Mouse (Mus musculus) lung, embryonic 16.5 days (tissue): Measurements from ENCODE around the gene Tigit. TPM values are rescaled to one million over a fixed set of nuclear protein-coding genes. Genes with fewer than 3 reads are reported as not detected.
A peak's percentile ranks its signal among the peaks of the same experiment; 100 is the strongest.

ENCODE experiments used
- ATAC-seq: fragments of 200-750 bp; cut with Nextera tagmentation; 2 replicates; pipeline ENCODE4 v1.8.0; 2017; ENCODE audit warnings: low read depth, mild to moderate bottlenecking, moderate library complexity
- H3K27ac ChIP-seq: fragments of 300-500 bp; sonication (generic); 2 replicates; pipeline ENCODE4 v1.5.1; 2014; ENCODE audit warnings: mild to moderate bottlenecking, control low read depth, low read length
- H3K27me3 ChIP-seq: fragments of 300-500 bp; sonication (generic); 2 replicates; pipeline ENCODE4 v1.6.1; 2014; ENCODE audit warnings: low read depth, low read length, mixed read lengths; ENCODE audit not compliant: control insufficient read depth, insufficient read depth
- H3K36me3 ChIP-seq: fragments of 300-500 bp; sonication (generic); 2 replicates; pipeline ENCODE4 v1.6.1; 2014; ENCODE audit warnings: low read length; ENCODE audit not compliant: control insufficient read depth, insufficient read depth
- H3K4me1 ChIP-seq: fragments of 300-500 bp; sonication (generic); replicated peaks from 2 replicates; pipeline ENCODE4 v1.6.1; 2014; ENCODE audit warnings: low read length, mixed read lengths; ENCODE audit not compliant: control insufficient read depth, insufficient read depth
- H3K4me2 ChIP-seq: fragments of 300-500 bp; sonication (generic); 2 replicates; pipeline ENCODE4 v1.6.1; 2014; ENCODE audit warnings: low read depth, low read length, control low read depth
- H3K4me3 ChIP-seq: fragments of 300-500 bp; sonication (generic); 2 replicates; pipeline ENCODE4 v1.5.1; 2014; ENCODE audit warnings: mild to moderate bottlenecking, low read length, control low read depth
- H3K9ac ChIP-seq: fragments of 300-500 bp; sonication (generic); 2 replicates; pipeline ENCODE4 v1.6.1; 2014; ENCODE audit warnings: low read length, control low read depth
- H3K9me3 ChIP-seq: fragments of 300-500 bp; sonication (generic); 2 replicates; pipeline ENCODE4 v1.6.1; 2016; ENCODE audit warnings: low read length; ENCODE audit not compliant: control insufficient read depth
- WGBS: fragments of 180-500 bp; shearing (Covaris S2); extraction: QIAGEN DNeasy Blood & Tissue Kit; methylation state at CpG from one replicate; pipeline ENCODE4 v1.1.7; 2014; 5-methylcytosine and 5-hydroxymethylcytosine counted together
- polyA plus RNA-seq: library from polyadenylated mRNA; unstranded; fragments of >200 nt; fragmentation: Nextera tagmentation; extraction: Ambion mirVana; gene quantifications from 2 replicates; pipeline ENCODE4 v1.2.1, GENCODE M21; 2015

The Tigit gene
- polyA plus RNA-seq, 1 experiment from 2014 or later = not detected

- ATAC-seq = no peak
- 83% methylated on average over 3 of the region's 3 CpGs for WGBS
- Histone ChIP-seq H3K4me1 (no peaks in the 10 kb centered on the region), H3K9ac (no peak overlapping the region), H3K27me3 (no peaks in the 10 kb centered on the region), H3K4me2 (no peak overlapping the region), H3K27ac (no peak overlapping the region), H3K36me3 (no peaks in the 10 kb centered on the region), H3K9me3 (no peaks in the 10 kb centered on the region), H3K4me3 (no peak overlapping the region)
These were observed 9.7 kb downstream of the Tigit start for GRCm38 (mm10) chr16:43654269-43654668.

DNA sequence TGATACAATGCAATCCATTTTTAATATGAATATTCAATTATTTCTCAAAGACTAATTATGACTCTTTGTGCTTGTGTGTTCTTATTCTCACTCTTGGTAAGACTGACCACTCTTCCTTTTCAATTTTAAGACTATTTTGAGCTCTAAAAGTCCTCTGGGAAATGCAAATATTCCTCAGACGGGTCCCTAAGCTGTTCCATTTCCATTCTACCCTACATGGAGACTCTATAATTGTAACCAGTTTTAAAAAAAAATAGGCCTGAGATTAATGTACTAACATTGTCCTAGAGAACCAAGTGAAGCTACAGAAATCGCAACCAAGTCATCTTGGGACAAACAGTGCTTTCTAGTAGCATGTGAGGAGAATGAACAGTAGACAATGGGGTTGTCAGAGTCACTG, 10.7 kb downstream of the Tigit start:
- Histone ChIP-seq H3K27me3 (no peaks in the 10 kb centered on the region), H3K9me3 (no peaks in the 10 kb centered on the region), H3K36me3 (no peaks in the 10 kb centered on the region), H3K4me3 (no peak overlapping the region), H3K9ac (no peak overlapping the region), H3K4me2 (no peak overlapping the region), H3K4me1 (no peaks in the 10 kb centered on the region), H3K27ac (no peak overlapping the region)
- 68% methylated on average over 2 of the region's 2 CpGs for WGBS
- no peak for ATAC-seq

- H3K4me3 ChIP-seq = no peak overlapping the region
- no peaks in the 10 kb centered on the region for H3K4me1 ChIP-seq
- no peak overlapping the region for H3K27ac ChIP-seq
- H3K36me3 ChIP-seq = no peaks in the 10 kb centered on the region
- no peak for ATAC-seq
- no peaks in the 10 kb centered on the region for H3K9me3 ChIP-seq
- no peak overlapping the region for H3K9ac ChIP-seq
- no peaks in the 10 kb centered on the region for H3K27me3 ChIP-seq
- WGBS = 95% methylated on average over 2 of the region's 3 CpGs
- H3K4me2 ChIP-seq = no peak overlapping the region
These were observed 13.4 kb downstream of the Tigit start for GRCm38 (mm10) chr16:43650355-43651080.

GRCm38 (mm10) chr16:43647641-43648040, 16.3 kb downstream of the Tigit start:
- Histone ChIP-seq H3K36me3 (no peaks in the 10 kb centered on the region), H3K9ac (no peak overlapping the region), H3K4me3 (no peak overlapping the region), H3K27ac (no peak overlapping the region), H3K27me3 (no peaks in the 10 kb centered on the region), H3K4me2 (no peak overlapping the region), H3K9me3 (no peaks in the 10 kb centered on the region), H3K4me1 (no peaks in the 10 kb centered on the region)
- no peak for ATAC-seq
- WGBS = 78% methylated on average over 1 of the region's 1 CpGs

- Histone ChIP-seq H3K27ac (no peak overlapping the region), H3K9ac (no peak overlapping the region), H3K4me3 (no peak overlapping the region), H3K4me1 (no peaks in the 10 kb centered on the region), H3K4me2 (no peak overlapping the region), H3K27me3 (no peaks in the 10 kb centered on the region), H3K36me3 (no peaks in the 10 kb centered on the region), H3K9me3 (no peaks in the 10 kb centered on the region)
- no peak for ATAC-seq
- 87% methylated on average over 3 of the region's 3 CpGs for WGBS
These were observed 17.0 kb downstream of the Tigit start for GRCm38 (mm10) chr16:43646943-43647342.

- H3K27ac ChIP-seq = no peak overlapping the region
- no peak for ATAC-seq
- H3K27me3 ChIP-seq = no peaks in the 10 kb centered on the region
- WGBS = 33% methylated on average over 4 of the region's 4 CpGs
- H3K4me3 ChIP-seq = no peak overlapping the region
- no peaks in the 10 kb centered on the region for H3K36me3 ChIP-seq
- no peak overlapping the region for H3K4me2 ChIP-seq
- H3K9me3 ChIP-seq = no peaks in the 10 kb centered on the region
- no peaks in the 10 kb centered on the region for H3K4me1 ChIP-seq
- H3K9ac ChIP-seq = no peak overlapping the region
These were observed 18.1 kb downstream of the Tigit start for GRCm38 (mm10) chr16:43645879-43646278.

DNA sequence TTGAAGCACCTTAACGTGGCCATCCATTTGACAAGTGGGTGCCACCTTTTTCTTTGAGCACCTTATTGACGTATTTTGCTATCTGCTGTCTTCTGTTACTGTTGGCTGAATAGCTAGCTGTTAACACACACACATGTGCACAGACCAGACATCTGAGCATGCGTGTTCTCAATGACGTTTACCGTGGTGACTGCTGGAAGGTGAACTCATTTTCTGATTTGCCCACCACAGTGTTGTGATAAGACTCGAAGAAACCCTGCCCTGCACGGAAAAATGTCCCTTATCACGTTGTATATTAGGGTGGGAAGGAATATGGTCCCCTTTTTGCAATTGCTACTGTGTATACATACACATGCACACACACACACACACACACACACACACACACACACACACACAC, 22.7 kb downstream of the Tigit start:
- H3K4me2 ChIP-seq = no peak overlapping the region

GRCm38 (mm10) chr16:43638406-43639049, 25.4 kb downstream of the Tigit start:
- peak overlapping the region; percentile 34 for H3K4me2 ChIP-seq
- H3K27me3 ChIP-seq = no peaks in the 10 kb centered on the region
- no peak overlapping the region for H3K9ac ChIP-seq
- H3K27ac ChIP-seq = peak overlapping the region; percentile 39; the same call in 1 of the 2 replicates
- H3K9me3 ChIP-seq = no peaks in the 10 kb centered on the region
- peak overlapping the region; percentile 4 for H3K4me3 ChIP-seq
- 47% methylated on average over 20 of the region's 21 CpGs for WGBS
- no peaks in the 10 kb centered on the region for H3K36me3 ChIP-seq
- peaks cover 5% of the 10 kb centered on the region; the same call in 1 of the 2 replicates for H3K4me1 ChIP-seq
- ATAC-seq = peak; percentile 71

More for the DNA sequence above, 22.7 kb downstream of the Tigit start:
- Histone ChIP-seq H3K4me3 (no peak overlapping the region), H3K9me3 (no peaks in the 10 kb centered on the region), H3K27ac (no peak overlapping the region), H3K36me3 (no peaks in the 10 kb centered on the region), H3K27me3 (no peaks in the 10 kb centered on the region), H3K4me1 (peaks cover 5% of the 10 kb centered on the region; the same call in 1 of the 2 replicates), H3K9ac (no peak overlapping the region)
- WGBS = 73% methylated on average over 8 of the region's 8 CpGs
- no peak for ATAC-seq

GRCm38 (mm10) chr16:43637241-43637640, 26.7 kb downstream of the Tigit start:
- Histone ChIP-seq H3K9ac (no peak overlapping the region), H3K4me3 (no peak overlapping the region), H3K36me3 (no peaks in the 10 kb centered on the region), H3K27me3 (no peaks in the 10 kb centered on the region), H3K4me1 (peaks cover 5% of the 10 kb centered on the region; the same call in 1 of the 2 replicates), H3K4me2 (no peak overlapping the region), H3K9me3 (no peaks in the 10 kb centered on the region), H3K27ac (no peak overlapping the region)
- WGBS = 90% methylated on average over 8 of the region's 8 CpGs
- no peak for ATAC-seq
